Mouse (Mus musculus) ES-E14 (cell line): ENCODE measurements around the gene Lmntd2. TPM values are rescaled to one million over a fixed set of nuclear protein-coding genes. Genes with fewer than 3 reads are reported as not detected.
"Not testable (repeated sequence)": the region's sequence is repeated elsewhere in the genome, so short reads cannot be mapped to it uniquely, and the experiment has no call there.

ENCODE experiments used
- DNase-seq: peaks from one replicate; pipeline ENCODE4 v3.0.0-alpha.2; 2013; ENCODE audit warnings: low read depth, low spot score
- H3K27ac ChIP-seq: 2 replicates; pipeline ENCODE4 v1.5.1; 2012; ENCODE audit warnings: low read depth, mild to moderate bottlenecking, low read length, moderate library complexity, mixed read lengths; ENCODE audit not compliant: poor library complexity, insufficient read depth, severe bottlenecking
- H3K36me3 ChIP-seq: 2 replicates; pipeline ENCODE4 v1.6.1; 2012; ENCODE audit warnings: mild to moderate bottlenecking, low read length, moderate library complexity, mixed read lengths; ENCODE audit not compliant: control insufficient read depth, poor library complexity, insufficient read depth, severe bottlenecking
- H3K4me1 ChIP-seq, 2 experiments: fragments of 150-350 bp in 1 of 2; sonication (generic) in 1 of 2; 2 replicates each; pipeline ENCODE4 v1.6.1; 2012; ENCODE audit warnings: low read length in 2 of 2, mild to moderate bottlenecking in 1 of 2, mixed read lengths in 1 of 2; ENCODE audit not compliant: control insufficient read depth in 2 of 2, insufficient read depth in 2 of 2, poor library complexity in 1 of 2
- H3K4me3 ChIP-seq, 2 experiments: fragments of 150-350 bp in 1 of 2; sonication (generic) in 1 of 2; 2 replicates each; pipeline ENCODE4 v1.5.1; 2012; ENCODE audit warnings: low read length in 2 of 2, low read depth in 1 of 2, mild to moderate bottlenecking in 1 of 2, mixed read lengths in 1 of 2; ENCODE audit not compliant: insufficient read depth in 1 of 2, poor library complexity in 1 of 2, severe bottlenecking in 1 of 2
- H3K9ac ChIP-seq: 2 replicates; pipeline ENCODE4 v1.6.1; 2012; ENCODE audit warnings: low read depth, mild to moderate bottlenecking, low read length, mixed read lengths; ENCODE audit not compliant: poor library complexity, insufficient read depth, severe bottlenecking
- H3K9me3 ChIP-seq: fragments of 150-350 bp; sonication (generic); 2 replicates; pipeline ENCODE4 v1.6.1; 2012; ENCODE audit warnings: low read depth, mild to moderate bottlenecking, low read length; ENCODE audit not compliant: control insufficient read depth, insufficient read depth
- CHD2 ChIP-seq: IDR thresholded peaks from 2 replicates; pipeline ENCODE4 v1.6.1; 2014; ENCODE audit warnings: mild to moderate bottlenecking, low read depth, low read length, inconsistent platforms
- HCFC1 ChIP-seq: IDR thresholded peaks from 2 replicates; pipeline ENCODE4 v1.6.1; 2012; ENCODE audit warnings: low read length, inconsistent platforms, borderline replicate concordance; ENCODE audit not compliant: insufficient read depth
- MAFK ChIP-seq: IDR thresholded peaks from 2 replicates; pipeline ENCODE4 v1.6.1; 2014; ENCODE audit warnings: mild to moderate bottlenecking, low read depth, low read length, inconsistent platforms; ENCODE audit not compliant: insufficient read depth
- ZC3H11A ChIP-seq: IDR thresholded peaks from 2 replicates; pipeline ENCODE4 v1.6.1; 2012; ENCODE audit warnings: low read depth, mild to moderate bottlenecking, inconsistent platforms, low read length, borderline replicate concordance
- ZNF384 ChIP-seq: IDR thresholded peaks from 2 replicates; pipeline ENCODE4 v1.6.1; 2012; ENCODE audit warnings: low read depth, low read length, inconsistent platforms
- in situ Hi-C, 2 experiments: fragments of 600-800 bp; cut with MboI; formaldehyde crosslinking; loops; one replicate each; pipeline ENCODE4 v1.15.1; 2025; ENCODE audit warnings: low sequenced_read_pairs in 2 of 2, inconsistent platforms in 1 of 2; ENCODE audit not compliant: unreplicated experiment in 2 of 2
- total RNA-seq: library from RNA; depleted of rRNA; stranded (reverse); fragments of 300-350 nt; gene quantifications from 2 replicates; pipeline ENCODE4 v1.2.3, GENCODE M21; 2012; rRNA removed

Lmntd2 gene
- 4.0 and 6.4 TPM in 2 replicates for total RNA-seq

DNA sequence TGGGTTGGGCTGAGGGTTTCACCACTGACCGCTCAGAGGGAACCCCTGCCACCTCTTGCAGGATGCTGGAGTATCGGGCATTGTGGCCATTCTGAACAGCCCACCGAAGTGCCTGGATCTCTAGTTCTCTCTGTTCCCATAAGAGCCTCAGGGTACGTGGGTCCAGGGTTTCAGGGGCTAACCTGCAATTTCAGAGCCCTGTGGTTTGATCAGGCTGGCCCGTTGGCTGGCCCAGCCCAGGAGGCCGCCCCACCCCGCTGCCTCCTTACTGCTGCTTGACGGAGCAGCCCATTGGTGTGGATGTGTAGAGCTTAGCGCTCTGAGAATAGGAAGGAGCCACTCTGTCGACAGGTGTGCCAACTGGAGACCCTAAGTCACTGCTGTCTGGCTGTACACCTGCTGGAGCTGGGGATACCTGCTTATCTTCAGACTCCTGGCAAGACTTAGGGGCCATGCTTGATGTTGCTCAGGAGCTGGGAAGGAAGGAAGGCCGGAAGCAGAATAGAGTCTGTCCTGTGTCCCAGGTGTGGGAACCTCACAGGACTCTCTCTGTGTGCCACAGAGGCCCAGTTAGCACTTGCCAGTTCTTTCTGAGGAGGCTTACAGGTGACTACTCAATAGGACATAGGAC lies at the start of gene Lmntd2:
Lmntd2 (minus strand) TSS at position 476 of the 631 bp plus-strand sequence.
- DNase-seq = no peak

GRCm38 (mm10) chr7:141263640-141264039 lies 49.8 kb upstream of the Lmntd2 start:
- Histone ChIP-seq H3K4me3 (no peak overlapping the region), H3K4me1 (peaks cover 2 to 14% of the 10 kb centered on the region in 2 experiments; a peak in 2 of 4 replicates), H3K9ac (no peak overlapping the region), H3K27ac (no peak overlapping the region), H3K36me3 (peaks cover 50% of the 10 kb centered on the region), H3K9me3 (no peaks in the 10 kb centered on the region)
- TF ChIP-seq HCFC1 (no peak), ZNF384 (no peak), CHD2 (no peak)
- DNase-seq = no peak
- in situ Hi-C loops = no loop called here

More for the DNA sequence above, at the start of gene Lmntd2:
- H3K4me1 ChIP-seq = peaks cover 3 to 35% of the 10 kb centered on the region in 2 experiments; a peak in 3 of 4 replicates
- H3K4me3 ChIP-seq = peak within 1 kb of the TSS; percentile 70 to 99
- peak within 1 kb of the TSS; percentile 95 for H3K27ac ChIP-seq
- peaks cover 17% of the 10 kb centered on the region; the same call in 1 of the 2 replicates for H3K36me3 ChIP-seq
- no peak for TF ChIP-seq CHD2
- no peak for TF ChIP-seq MAFK
- no peak for TF ChIP-seq ZNF384
- TF ChIP-seq HCFC1 = no peak
- TF ChIP-seq ZC3H11A = no peak
- H3K9ac ChIP-seq = peak within 1 kb of the TSS; percentile 75
- no peaks in the 10 kb centered on the region for H3K9me3 ChIP-seq
- in situ Hi-C loops = no loop called here

DNA sequence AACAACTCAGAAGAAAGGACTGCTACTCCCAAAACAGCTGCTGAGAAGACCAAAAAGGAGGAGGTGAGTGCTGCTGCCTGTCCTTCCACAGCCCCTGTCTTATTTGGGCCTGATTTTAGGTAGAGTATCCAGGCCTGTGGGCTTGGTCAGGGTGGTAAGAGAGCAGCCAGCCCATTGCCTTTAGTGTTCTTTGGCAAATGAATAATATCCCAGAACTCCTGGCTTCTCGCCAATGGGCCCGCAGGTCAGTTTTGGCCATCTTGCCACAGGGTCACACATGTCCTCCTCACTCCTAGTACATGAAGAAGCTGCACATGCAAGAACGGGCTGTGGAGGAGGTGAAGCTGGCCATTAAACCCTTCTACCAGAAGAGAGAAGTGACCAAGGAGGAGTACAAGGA lies 47.6 kb upstream of the Lmntd2 start:
- Histone ChIP-seq H3K27ac (no peak overlapping the region), H3K36me3 (peaks cover 72% of the 10 kb centered on the region), H3K4me3 (no peak overlapping the region), H3K9ac (no peak overlapping the region), H3K4me1 (peaks cover under 1 to 14% of the 10 kb centered on the region in 2 experiments; a peak in 2 of 4 replicates), H3K9me3 (no peaks in the 10 kb centered on the region)
- DNase-seq = no peak
- in situ Hi-C loops = no loop called here
- no peak for TF ChIP-seq ZNF384
- TF ChIP-seq HCFC1 = no peak
- TF ChIP-seq ZC3H11A = no peak
- no peak for TF ChIP-seq CHD2
- TF ChIP-seq MAFK = no peak

DNA sequence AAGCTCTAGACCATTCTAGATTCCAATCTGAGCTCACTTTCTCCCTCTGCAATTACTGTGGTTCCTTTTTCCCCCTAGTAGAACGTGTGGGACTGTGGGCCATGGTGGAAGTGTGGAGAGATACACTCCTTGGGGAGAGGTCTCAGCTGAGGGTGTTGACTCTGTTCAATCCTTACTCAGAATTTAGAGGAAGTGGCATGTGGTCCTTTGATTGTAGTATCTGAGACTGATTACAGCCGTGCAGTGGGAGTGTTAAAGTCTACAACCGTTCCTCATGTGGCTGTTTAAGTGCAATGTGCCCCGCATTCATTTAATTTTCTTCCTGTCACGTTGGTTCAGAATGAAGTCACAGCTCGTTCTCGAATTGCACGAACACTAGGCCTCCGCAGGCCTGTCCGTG lies 42.3 kb upstream of the Lmntd2 start:
- H3K27ac ChIP-seq = no peak overlapping the region
- H3K4me3 ChIP-seq = no peak overlapping the region
- in situ Hi-C loops = no loop called here
- no peak for TF ChIP-seq MAFK
- no peak for TF ChIP-seq ZC3H11A
- no peak for TF ChIP-seq CHD2
- no peak for TF ChIP-seq HCFC1
- no peak for TF ChIP-seq ZNF384
- no peaks in the 10 kb centered on the region for H3K4me1 ChIP-seq
- H3K9me3 ChIP-seq = no peaks in the 10 kb centered on the region
- no peak overlapping the region for H3K9ac ChIP-seq
- no peak for DNase-seq
- H3K36me3 ChIP-seq = peaks cover 68% of the 10 kb centered on the region

DNA sequence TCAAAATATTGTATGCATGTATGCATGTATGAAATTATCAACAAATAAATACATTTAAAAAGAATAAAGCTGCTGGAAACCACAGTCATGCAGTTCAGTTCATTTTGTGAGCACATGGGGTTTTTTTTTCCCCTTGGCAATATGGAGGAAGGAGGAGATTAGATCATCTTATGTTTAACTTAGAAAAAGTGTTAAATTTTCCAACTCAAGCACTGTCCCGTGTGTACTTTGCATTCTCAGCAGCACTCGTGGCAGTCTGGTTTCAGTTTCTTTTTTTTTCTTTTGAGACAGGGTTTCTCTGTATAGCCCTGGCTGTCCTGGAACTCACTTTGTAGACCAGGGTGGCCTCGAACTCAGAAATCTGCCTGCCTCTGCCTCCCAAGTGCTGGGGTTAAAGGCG lies 36.6 kb upstream of the Lmntd2 start:
- peaks cover 42% of the 10 kb centered on the region for H3K36me3 ChIP-seq
- H3K27ac ChIP-seq, H3K9me3 ChIP-seq, H3K4me1 ChIP-seq, in situ Hi-C loops, DNase-seq, H3K4me3 ChIP-seq, H3K9ac ChIP-seq: not testable (repeated sequence)
